Mouse (Mus musculus) midbrain, embryonic 15.5 days (tissue): ENCODE data around the gene Hist2h3c1. TPM values are rescaled to one million over a fixed set of nuclear protein-coding genes. Genes with fewer than 3 reads are reported as not detected.
"Not testable (repeated sequence)": the region's sequence is repeated elsewhere in the genome, so short reads cannot be mapped to it uniquely, and the experiment has no call there.

Source experiments
- ATAC-seq: fragments of 200-750 bp; cut with Nextera tagmentation; replicated peaks from 2 replicates; pipeline ENCODE4 v1.8.0; 2017; ENCODE audit warnings: moderate TSS enrichment
- H3K27ac ChIP-seq: fragments of 300-500 bp; sonication (generic); 2 replicates; pipeline ENCODE4 v1.5.1; 2015; ENCODE audit warnings: mild to moderate bottlenecking, inconsistent platforms
- H3K27me3 ChIP-seq: fragments of 300-500 bp; sonication (generic); replicated peaks from 2 replicates; pipeline ENCODE4 v1.6.1; 2015; ENCODE audit warnings: inconsistent platforms
- H3K36me3 ChIP-seq: fragments of 300-500 bp; sonication (generic); replicated peaks from 2 replicates; pipeline ENCODE4 v1.6.1; 2015; ENCODE audit warnings: inconsistent platforms
- H3K4me1 ChIP-seq: fragments of 300-500 bp; sonication (generic); 2 replicates; pipeline ENCODE4 v1.6.1; 2015; ENCODE audit warnings: inconsistent platforms
- H3K4me2 ChIP-seq: fragments of 300-500 bp; sonication (generic); 2 replicates; pipeline ENCODE4 v1.6.1; 2015; ENCODE audit warnings: inconsistent platforms, mild to moderate bottlenecking, moderate library complexity
- H3K4me3 ChIP-seq: fragments of 300-500 bp; sonication (generic); 2 replicates; pipeline ENCODE4 v1.5.1; 2015; ENCODE audit warnings: mild to moderate bottlenecking, inconsistent platforms
- H3K9ac ChIP-seq: fragments of 300-500 bp; sonication (generic); 2 replicates; pipeline ENCODE4 v1.6.1; 2015; ENCODE audit warnings: mild to moderate bottlenecking, inconsistent platforms
- H3K9me3 ChIP-seq: fragments of 300-500 bp; sonication (generic); 2 replicates; pipeline ENCODE4 v1.6.1; 2016; ENCODE audit warnings: inconsistent platforms
- WGBS: fragments of 180-500 bp; shearing (Covaris S2); methylation state at CpG from one replicate; pipeline ENCODE4 v1.1.7; 2015; ENCODE audit warnings: mixed read lengths; 5-methylcytosine and 5-hydroxymethylcytosine counted together
- microRNA-seq: library from miRNA; unstranded; fragments of <30 nt; microRNA quantifications from one replicate; pipeline ENCODE4, GENCODE M21; 2016
- polyA plus RNA-seq: library from polyadenylated mRNA; unstranded; fragments of >200 nt; fragmentation: Nextera tagmentation; extraction: Ambion mirVana; gene quantifications from 2 replicates; pipeline ENCODE4 v1.2.1, GENCODE M21; 2015

Hist2h3c1 gene
- polyA plus RNA-seq, 1 experiment from 2014 or later: not detected

GRCm38 (mm10) chr3:96287334-96287733 lies 40.8 kb downstream of the Hist2h3c1 start:
- H3K4me2 ChIP-seq, H3K4me1 ChIP-seq, H3K4me3 ChIP-seq, H3K36me3 ChIP-seq, ATAC-seq, H3K9ac ChIP-seq, H3K9me3 ChIP-seq, H3K27ac ChIP-seq: not testable (repeated sequence)
- WGBS: 92% methylated on average over 11 of the region's 11 CpGs
- peaks cover 12% of the 10 kb centered on the region; the same call in 1 of the 2 replicates for H3K27me3 ChIP-seq

DNA sequence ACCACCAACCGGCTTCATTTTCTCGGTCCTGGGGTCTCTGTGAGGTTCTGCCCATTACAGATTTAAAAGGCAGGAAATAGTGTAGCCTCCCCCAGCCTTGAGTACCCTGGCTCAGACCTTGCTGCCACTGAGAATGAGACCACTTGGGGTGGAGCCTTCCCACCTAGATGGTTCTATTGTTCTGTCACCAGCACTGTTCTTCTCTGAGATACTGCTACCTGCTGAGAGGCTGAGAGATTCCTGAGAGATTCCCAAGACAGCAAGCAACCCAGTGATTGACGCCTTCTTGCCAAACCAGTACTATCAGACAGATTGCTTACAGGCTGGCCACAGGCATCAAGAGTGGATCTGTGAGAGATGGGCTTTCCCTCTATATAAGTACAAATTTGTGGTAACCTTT lies 42.7 kb downstream of the Hist2h3c1 start:
- H3K36me3 ChIP-seq: no peaks in the 10 kb centered on the region
- ATAC-seq: no peak
- 75% methylated on average over 3 of the region's 3 CpGs for WGBS

GRCm38 (mm10) chr3:96290727-96291126 lies 44.2 kb downstream of the Hist2h3c1 start:
- 98% methylated on average over 3 of the region's 3 CpGs for WGBS
- H3K27me3 ChIP-seq, H3K36me3 ChIP-seq, ATAC-seq, H3K27ac ChIP-seq, H3K4me1 ChIP-seq, H3K4me2 ChIP-seq, H3K9ac ChIP-seq, H3K4me3 ChIP-seq, H3K9me3 ChIP-seq: not testable (repeated sequence)

More for the DNA sequence above, 42.7 kb downstream of the Hist2h3c1 start:
- 0 out of 2 replicates have a peak, but pooled peaks cover 10% of the 10 kb centered on the region for H3K27me3 ChIP-seq
- no peak overlapping the region for H3K4me2 ChIP-seq
- H3K4me1 ChIP-seq: no peaks in the 10 kb centered on the region
- no peak overlapping the region for H3K27ac ChIP-seq
- no peak overlapping the region for H3K9ac ChIP-seq
- no peaks in the 10 kb centered on the region for H3K9me3 ChIP-seq
- no peak overlapping the region for H3K4me3 ChIP-seq

- no peak for ATAC-seq
- H3K4me1 ChIP-seq: no peaks in the 10 kb centered on the region
- no peaks in the 10 kb centered on the region for H3K36me3 ChIP-seq
- no peak overlapping the region for H3K9ac ChIP-seq
- H3K4me3 ChIP-seq: no peak overlapping the region
- no peak overlapping the region for H3K4me2 ChIP-seq
- WGBS: 75% methylated on average over 6 of the region's 6 CpGs
- H3K27me3 ChIP-seq: 0 out of 2 replicates have a peak, but pooled peaks cover 4% of the 10 kb centered on the region
- H3K27ac ChIP-seq: no peak overlapping the region
- no peaks in the 10 kb centered on the region for H3K9me3 ChIP-seq
These were observed 46.2 kb downstream of the Hist2h3c1 start for GRCm38 (mm10) chr3:96292641-96293040.

GRCm38 (mm10) chr3:96293368-96293767 lies 46.9 kb downstream of the Hist2h3c1 start:
- no peak overlapping the region for H3K4me2 ChIP-seq
- H3K36me3 ChIP-seq: no peaks in the 10 kb centered on the region
- H3K27me3 ChIP-seq: 0 out of 2 replicates have a peak, but pooled peaks cover 4% of the 10 kb centered on the region
- H3K4me3 ChIP-seq: no peak overlapping the region
- ATAC-seq: no peak
- no peak overlapping the region for H3K27ac ChIP-seq
- H3K4me1 ChIP-seq: no peaks in the 10 kb centered on the region
- H3K9me3 ChIP-seq: no peaks in the 10 kb centered on the region
- no peak overlapping the region for H3K9ac ChIP-seq
- WGBS: 49% methylated on average over 5 of the region's 5 CpGs

DNA sequence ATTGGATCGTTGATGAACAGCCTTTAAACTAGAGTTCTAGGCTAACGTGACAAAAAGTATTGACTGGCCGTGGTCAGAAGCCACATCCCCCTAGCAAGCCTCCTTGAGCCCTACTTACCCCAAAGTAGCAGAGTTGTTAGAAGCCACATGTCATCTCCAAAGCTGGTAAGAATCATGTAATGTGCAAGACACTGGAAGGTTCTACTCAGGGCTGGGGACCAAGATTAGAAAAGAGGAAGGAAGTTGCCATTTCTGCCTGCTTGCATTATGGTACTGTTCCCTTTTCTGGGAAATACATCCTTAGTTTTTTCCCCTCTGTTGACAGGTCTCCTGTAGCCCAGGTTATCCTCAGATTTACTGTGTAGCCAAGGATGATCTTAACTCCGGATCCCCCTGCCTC lies 47.3 kb downstream of the Hist2h3c1 start, which contains the start of gene Fcgr1:
Gene Fcgr1 (minus strand): TSS at position 183 of the 400 bp plus-strand sequence.
- no peak for ATAC-seq
- no peaks in the 10 kb centered on the region for H3K4me1 ChIP-seq
- no peaks in the 10 kb centered on the region for H3K9me3 ChIP-seq
- 0 out of 2 replicates have a peak, but pooled peaks cover 4% of the 10 kb centered on the region for H3K27me3 ChIP-seq
- H3K4me2 ChIP-seq: no peak within 1 kb of the TSS
- WGBS: 79% methylated on average over 4 of the region's 4 CpGs
- no peak within 1 kb of the TSS for H3K4me3 ChIP-seq
- no peak within 1 kb of the TSS for H3K9ac ChIP-seq
- H3K36me3 ChIP-seq: no peaks in the 10 kb centered on the region
- H3K27ac ChIP-seq: no peak within 1 kb of the TSS

Small RNAs within 50 kb of the gene (microRNA-seq; reads per million reads assigned to microRNA genes)
- gene Gm44492 (not detected), gene Gm47311 (not detected), gene Gm47313 (not detected)

Other genes starting within 250 kb of the Hist2h3c1 start
- gene Vps45, start 188.2 kb upstream of the Hist2h3c1 start, polyA plus RNA-seq: 64.4 and 65.6 TPM in 2 replicates
- gene Otud7b, start 142.2 kb upstream of the Hist2h3c1 start, polyA plus RNA-seq: 7.7 and 8.2 TPM in 2 replicates
- gene Mtmr11, start 84.7 kb upstream of the Hist2h3c1 start, polyA plus RNA-seq: 8.3 and 14.1 TPM in 2 replicates
- gene Sf3b4, start 74.4 kb upstream of the Hist2h3c1 start, polyA plus RNA-seq: 138 and 147 TPM in 2 replicates
- gene Sv2a, start 65.5 kb upstream of the Hist2h3c1 start, polyA plus RNA-seq: 140 and 142 TPM in 2 replicates
- gene Bola1, start 27.0 kb upstream of the Hist2h3c1 start, polyA plus RNA-seq: 51.0 and 59.9 TPM in 2 replicates
- 0.92 TPM in 1 of 2 replicates, not detected in the other for gene Hist2h2ab, start 26.8 kb upstream of the Hist2h3c1 start, polyA plus RNA-seq
- gene Hist2h2ac, start 25.8 kb upstream of the Hist2h3c1 start, polyA plus RNA-seq: 1.8 and 2.2 TPM in 2 replicates
- 5.1 and 5.4 TPM in 2 replicates for gene Hist2h2be, start 25.6 kb upstream of the Hist2h3c1 start, polyA plus RNA-seq
- 2.3 and 2.4 TPM in 2 replicates for gene Hist2h3c2, start 7.6 kb upstream of the Hist2h3c1 start, polyA plus RNA-seq
- gene Hist2h2aa2, start 6.4 kb upstream of the Hist2h3c1 start, polyA plus RNA-seq: 44.8 and 51.7 TPM in 2 replicates
- gene Hist2h2aa1, start 1.2 kb upstream of the Hist2h3c1 start, polyA plus RNA-seq: 14.4 and 19.2 TPM in 2 replicates
- gene Hist2h4, start 16.6 kb downstream of the Hist2h3c1 start, polyA plus RNA-seq: 5.6 and 6.1 TPM in 2 replicates
- 12.8 and 13.1 TPM in 2 replicates for gene Hist2h3b, start 22.0 kb downstream of the Hist2h3c1 start, polyA plus RNA-seq
- 1.9 and 2.6 TPM in 2 replicates for gene Hist2h2bb, start 23.1 kb downstream of the Hist2h3c1 start, polyA plus RNA-seq
- gene Fcgr1, start 47.3 kb downstream of the Hist2h3c1 start, polyA plus RNA-seq: 1.0 and 1.7 TPM in 2 replicates
- gene BC107364, start 205.6 kb downstream of the Hist2h3c1 start, polyA plus RNA-seq: not detected in 2 replicates